Mouse (Mus musculus): ENCODE measurements at regions not wholly inside any gene's neighbourhood (a gene's known extent, or its start where the extent isn't known, plus 50 kb on each side); places are given as distances from the start of the nearest gene placed in this dataset.

- TF ChIP-seq CTCF (IDR thresholded peaks at IDR 0.05), result no peak
- no peak for TF ChIP-seq EP300 (IDR thresholded peaks at IDR 0.05)
Observed at GRCm38 (mm10) chr7:58585626-58586256, 70.2 kb upstream of the Atp10a start.
